Mouse (Mus musculus) heart, postnatal 0 days (tissue): ENCODE measurements at regions not wholly inside any gene's neighbourhood (a gene's known extent, or its start where the extent isn't known, plus 50 kb on each side); places are given as distances from the start of the nearest gene placed in this dataset.

Experiments
- ATAC-seq: fragments of 200-750 bp; cut with Nextera tagmentation; 2 replicates; pipeline ENCODE4 v1.8.0; 2017; ENCODE audit warnings: low read depth, moderate number of reproducible peaks, moderate library complexity; ENCODE audit not compliant: insufficient read depth
- DNase-seq: peaks from one replicate; pipeline ENCODE4 v3.0.0-alpha.2; 2016; ENCODE audit warnings: low spot score
- H3K27ac ChIP-seq: fragments of 300-500 bp; sonication (generic); 2 replicates; pipeline ENCODE4 v1.5.1; 2014; ENCODE audit warnings: low read depth, mild to moderate bottlenecking
- H3K27me3 ChIP-seq: fragments of 300-500 bp; sonication (generic); 2 replicates; pipeline ENCODE4 v1.6.1; 2014; ENCODE audit warnings: low read length, mixed read lengths; ENCODE audit not compliant: control insufficient read depth, insufficient read depth
- H3K36me3 ChIP-seq: fragments of 300-500 bp; sonication (generic); replicated peaks from 2 replicates; pipeline ENCODE4 v1.6.1; 2014; ENCODE audit warnings: low read length, mixed read lengths; ENCODE audit not compliant: control insufficient read depth, insufficient read depth
- H3K4me1 ChIP-seq: fragments of 300-500 bp; sonication (generic); 2 replicates; pipeline ENCODE4 v1.6.1; 2014; ENCODE audit warnings: antibody characterized with exemption; ENCODE audit not compliant: control insufficient read depth, insufficient read depth
- H3K4me2 ChIP-seq: fragments of 300-500 bp; sonication (generic); 2 replicates; pipeline ENCODE4 v1.6.1; 2014; ENCODE audit warnings: low read depth, mild to moderate bottlenecking, low read length, moderate library complexity
- H3K4me3 ChIP-seq: fragments of 300-500 bp; sonication (generic); 2 replicates; pipeline ENCODE4 v1.5.1; 2014; ENCODE audit warnings: low read depth, low read length
- H3K9ac ChIP-seq: fragments of 300-500 bp; sonication (generic); replicated peaks from 2 replicates; pipeline ENCODE4 v1.6.1; 2014; ENCODE audit warnings: low read depth, low read length, mixed read lengths
- H3K9me3 ChIP-seq: fragments of 300-500 bp; sonication (generic); replicated peaks from 2 replicates; pipeline ENCODE4 v1.6.1; 2016; ENCODE audit warnings: low read length; ENCODE audit not compliant: control insufficient read depth
- CTCF ChIP-seq: IDR thresholded peaks from 2 replicates; pipeline ENCODE4 v1.5.1; 2016; ENCODE audit warnings: antibody characterized with exemption, control low read depth, low read depth
- EP300 ChIP-seq: IDR thresholded peaks from 2 replicates; pipeline ENCODE4 v1.6.1; 2016; ENCODE audit warnings: antibody characterized with exemption, low read depth
- WGBS: fragments of 180-500 bp; shearing (Covaris S2); extraction: QIAGEN DNeasy Blood & Tissue Kit; methylation state at CpG from one replicate; pipeline ENCODE4 v1.1.7; 2014; 5-methylcytosine and 5-hydroxymethylcytosine counted together

- ATAC-seq, result no peak
- 60% methylated on average over 5 of the region's 5 CpGs for WGBS
- Histone ChIP-seq H3K9ac (no peak overlapping the region), H3K4me2 (no peak overlapping the region), H3K4me3 (no peak overlapping the region), H3K4me1 (no peaks in the 10 kb centered on the region), H3K27me3 (peaks cover 16% of the 10 kb centered on the region), H3K36me3 (no peaks in the 10 kb centered on the region), H3K27ac (no peak overlapping the region), H3K9me3 (no peaks in the 10 kb centered on the region)
- TF ChIP-seq CTCF (no peak), EP300 (no peak)
- no peak for DNase-seq
Measured at GRCm38 (mm10) chr5:119615681-119616080, 54.8 kb upstream of the Tbx3 start.

- Histone ChIP-seq H3K27me3 (peaks cover 18% of the 10 kb centered on the region), H3K36me3 (no peaks in the 10 kb centered on the region), H3K27ac (no peak overlapping the region), H3K4me2 (no peak overlapping the region), H3K9me3 (no peaks in the 10 kb centered on the region), H3K9ac (no peak overlapping the region), H3K4me1 (no peaks in the 10 kb centered on the region), H3K4me3 (no peak overlapping the region)
- no peak for TF ChIP-seq CTCF
- no peak for TF ChIP-seq EP300
- WGBS, result 91% methylated on average over 2 of the region's 2 CpGs
- DNase-seq (no peak), ATAC-seq (no peak)
Measured at GRCm38 (mm10) chr5:119617856-119618255, 52.6 kb upstream of the Tbx3 start.

GRCm38 (mm10) chr5:119619906-119620305, 50.6 kb upstream of the Tbx3 start:
- H3K9me3 ChIP-seq, result no peaks in the 10 kb centered on the region
- H3K9ac ChIP-seq, result no peak overlapping the region
- no peak overlapping the region for H3K4me3 ChIP-seq
- no peak overlapping the region for H3K27ac ChIP-seq
- DNase-seq (no peak), ATAC-seq (no peak)
- no peaks in the 10 kb centered on the region for H3K36me3 ChIP-seq
- peaks cover 38% of the 10 kb centered on the region for H3K27me3 ChIP-seq
- TF ChIP-seq EP300 (no peak), CTCF (no peak)
- 50% methylated on average over 8 of the region's 8 CpGs for WGBS
- H3K4me1 ChIP-seq, result no peaks in the 10 kb centered on the region
- H3K4me2 ChIP-seq, result no peak overlapping the region
